Mouse (Mus musculus): ENCODE data around the gene Xpnpep1.

DNA sequence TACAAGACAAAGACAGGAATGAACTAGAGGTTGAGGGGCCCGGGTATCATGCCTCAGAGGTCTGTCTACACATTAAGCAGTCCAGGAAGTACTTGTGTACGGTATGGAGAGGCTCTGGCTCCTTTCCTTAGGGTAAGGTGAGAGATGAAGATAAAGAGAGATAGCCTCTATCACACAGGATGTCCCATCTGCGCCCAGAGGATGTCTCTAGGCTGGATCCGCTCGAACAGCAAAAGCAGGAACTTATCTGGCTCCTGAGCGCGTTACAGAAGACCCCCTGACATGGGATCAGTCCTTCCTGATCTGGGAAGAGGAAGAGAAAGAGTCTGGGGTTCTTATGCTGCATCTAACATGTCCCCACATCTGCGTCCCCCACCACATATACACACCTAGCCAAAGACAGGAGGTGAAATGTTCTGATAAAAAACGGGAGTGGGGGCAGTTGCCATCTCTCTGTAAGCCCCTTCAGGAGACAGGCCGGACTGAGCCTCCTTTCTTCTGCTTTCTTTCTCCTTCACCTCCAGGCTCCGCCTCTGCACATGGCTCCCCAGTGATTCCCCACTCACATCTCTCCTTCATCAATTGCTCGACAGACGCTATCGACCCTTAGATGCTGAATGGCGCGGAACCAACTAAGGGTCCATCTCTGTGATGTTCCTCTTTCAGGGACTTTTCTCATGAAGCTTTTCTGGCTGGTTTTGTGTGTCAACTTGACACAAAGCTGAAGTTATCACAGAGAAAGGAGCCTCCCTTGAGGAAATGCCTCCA, 19.5 kb upstream of the Xpnpep1 start:
- no peak for TF ChIP-seq EP300 (IDR thresholded peaks at IDR 0.05; ENCODE audit: low read length)
- TF ChIP-seq CTCF (conservative IDR thresholded peaks at IDR 0.05 in 1 of 2, IDR thresholded peaks at IDR 0.05 in 1 of 2; ENCODE audit: low read depth in 2 of 2, low read length in 2 of 2) = no peak
- TF ChIP-seq CHD1 (IDR thresholded peaks at IDR 0.05; ENCODE audit: low read depth, low read length) = no peak
